ENCODE assay signal across 16 mouse cellular contexts in genomic region chr1:64105181-64105646, GRCm38 (mm10). TPM values are rescaled to one million over a fixed set of nuclear protein-coding genes. Genes with fewer than 3 reads are reported as not detected.
DNase-seq lines count a peak whose midpoint lies in the region; ATAC-seq and TF ChIP-seq lines count a peak whose summit lies in the region.
"Had no signal": no experiment of that assay in that cellular context is flagged by ENCODE, and none has a peak within 500 bp of the region (broad histone marks: within the 10 kb centered on the region; RNA-seq: fewer than 3 reads in every experiment).

No protein-coding gene starts in this region.

- H3K4me3 ChIP-seq in kidney, embryonic 15.5 days (replicated peaks): no peak overlapping the region
- H3K4me3 ChIP-seq in MEL (ENCODE audit: control insufficient read depth in 1 of 2, insufficient read depth in 1 of 2, low read depth in 2 of 2, low read length in 2 of 2): no peak overlapping the region
- no peak overlapping the region for H3K4me3 ChIP-seq in liver, embryonic 16.5 days (ENCODE audit: low read depth, low read length)
- H3K4me3 ChIP-seq: heart, embryonic 12.5 days; midbrain, embryonic 12.5 days; myocyte had no signal

- peaks cover 9% of the 10 kb centered on the region; the same call in 1 of the 2 replicates for H3K36me3 ChIP-seq in kidney, embryonic 15.5 days
- H3K36me3 ChIP-seq in MEL (ENCODE audit: control insufficient read depth in 1 of 2, insufficient read depth in 2 of 2, low read length in 2 of 2): peaks cover 0 to 15% of the 10 kb centered on the region in 2 experiments; a peak in 2 of 4 replicates
- H3K36me3 ChIP-seq in liver, embryonic 16.5 days (ENCODE audit: control insufficient read depth, insufficient read depth): no peaks in the 10 kb centered on the region
- H3K36me3 ChIP-seq: midbrain, embryonic 12.5 days had no signal

- no peak for TF ChIP-seq CTCF in MEL (IDR thresholded peaks at IDR 0.05 in 2 of 3, conservative IDR thresholded peaks at IDR 0.05 in 1 of 3; ENCODE audit: control insufficient read depth in 1 of 3, insufficient read depth in 1 of 3, low read depth in 2 of 3, low read length in 3 of 3, poor library complexity in 1 of 3, severe bottlenecking in 1 of 3)

- H3K4me2 ChIP-seq in kidney, embryonic 15.5 days: no peak overlapping the region
- H3K4me2 ChIP-seq in liver, embryonic 16.5 days (ENCODE audit: low read depth, low read length): no peak overlapping the region
- H3K4me2 ChIP-seq: heart, embryonic 12.5 days; midbrain, embryonic 12.5 days had no signal

- no peak for TF ChIP-seq POLR2A in MEL (IDR thresholded peaks at IDR 0.05; ENCODE audit: control insufficient read depth in 1 of 2, insufficient read depth in 1 of 2, low read depth in 1 of 2, low read length in 2 of 2, poor library complexity in 1 of 2)

- H3K4me1 ChIP-seq in kidney, embryonic 15.5 days: peaks cover 33% of the 10 kb centered on the region
- H3K4me1 ChIP-seq in MEL (ENCODE audit: control insufficient read depth in 1 of 2, insufficient read depth in 2 of 2, low read length in 2 of 2): peaks cover 11 to 17% of the 10 kb centered on the region in 2 experiments
- peaks cover 5% of the 10 kb centered on the region; the same call in 1 of the 2 replicates for H3K4me1 ChIP-seq in liver, embryonic 16.5 days (ENCODE audit: control insufficient read depth, low read depth, low read length)

- WGBS in kidney, embryonic 15.5 days: 88% methylated on average over 7 of the region's 7 CpGs
- WGBS in liver, embryonic 16.5 days (ENCODE audit: insufficient replicate concordance): 41% methylated on average over 7 of the region's 7 CpGs

- H3K9ac ChIP-seq in kidney, embryonic 15.5 days: no peak overlapping the region
- H3K9ac ChIP-seq in MEL (ENCODE audit: control insufficient read depth, low read depth, low read length, poor library complexity, severe bottlenecking): no peak overlapping the region
- no peak overlapping the region for H3K9ac ChIP-seq in liver, embryonic 16.5 days (ENCODE audit: low read depth, low read length)
- H3K9ac ChIP-seq: heart, embryonic 12.5 days; midbrain, embryonic 12.5 days had no signal

- no peaks in the 10 kb centered on the region for H3K79me2 ChIP-seq in MEL (ENCODE audit: control insufficient read depth, insufficient read depth, low read length, poor library complexity)

- no peak overlapping the region for H3K27ac ChIP-seq in kidney, embryonic 15.5 days
- no peak overlapping the region for H3K27ac ChIP-seq in MEL (ENCODE audit: control insufficient read depth, low read depth, low read length)
- no peak overlapping the region for H3K27ac ChIP-seq in liver, embryonic 16.5 days (ENCODE audit: low read length)

- no peak for DNase-seq in kidney, adult 18-20 months
- peak; percentile 61 for DNase-seq in 416B (ENCODE audit: low read depth)
- no peak for DNase-seq in MEL (ENCODE audit: low read depth, low spot score)
- DNase-seq in cerebellum, postnatal 10 days: no peak
- no peak for DNase-seq in urinary bladder, adult 2 months (ENCODE audit: low spot score)
- DNase-seq in spleen, postnatal 10 days (ENCODE audit: low spot score in 2 of 2): no peak
- DNase-seq: gastrocnemius, postnatal 14 days; kidney, postnatal 36 days; left cerebral cortex, postnatal 4 days; lung, postnatal 10 days; retina, postnatal 1 day had no signal

- no peak for TF ChIP-seq RAD21 in MEL (IDR thresholded peaks at IDR 0.05; ENCODE audit: low read depth, low read length)

- no peaks in the 10 kb centered on the region for H3K9me3 ChIP-seq in kidney, embryonic 15.5 days (replicated peaks)
- H3K9me3 ChIP-seq in MEL (replicated peaks; ENCODE audit: insufficient read depth, low read length): no peaks in the 10 kb centered on the region
- H3K9me3 ChIP-seq in liver, embryonic 16.5 days (replicated peaks; ENCODE audit: control insufficient read depth, low read length): no peaks in the 10 kb centered on the region
- H3K9me3 ChIP-seq: heart, embryonic 12.5 days; midbrain, embryonic 12.5 days had no signal

- no peak for TF ChIP-seq EP300 in MEL (IDR thresholded peaks at IDR 0.05; ENCODE audit: low read depth in 1 of 2, low read length in 2 of 2)

- 0 out of 2 replicates have a peak, but pooled peaks have one; percentile 12 for ATAC-seq in kidney, embryonic 15.5 days (replicated peaks; ENCODE audit: low FRiP score)
- peak; percentile 41; the same call in 1 of the 2 replicates for ATAC-seq in liver, embryonic 16.5 days (ENCODE audit: low read depth)

- no peaks in the 10 kb centered on the region for H3K27me3 ChIP-seq in kidney, embryonic 15.5 days
- no peaks in the 10 kb centered on the region for H3K27me3 ChIP-seq in MEL (ENCODE audit: control insufficient read depth in 1 of 2, insufficient read depth in 2 of 2, low read length in 2 of 2)
- no peaks in the 10 kb centered on the region for H3K27me3 ChIP-seq in liver, embryonic 16.5 days (ENCODE audit: control insufficient read depth, insufficient read depth, low read depth, low read length)
- H3K27me3 ChIP-seq: heart, embryonic 12.5 days; midbrain, embryonic 12.5 days had no signal

TF ChIP-seq in MEL, 35 proteins besides CTCF, POLR2A, EP300 and RAD21:
- no peak for TF ChIP-seq MYC (IDR thresholded peaks at IDR 0.05; ENCODE audit: low read depth, low read length)
- no peak for TF ChIP-seq BHLHE40 (IDR thresholded peaks at IDR 0.05; ENCODE audit: borderline replicate concordance, low read depth, low read length)
- TF ChIP-seq RCOR1 (IDR thresholded peaks at IDR 0.05; ENCODE audit: low read depth, low read length): no peak
- TF ChIP-seq E2F4 (IDR thresholded peaks at IDR 0.05; ENCODE audit: borderline replicate concordance, low read depth, low read length): no peak
- TF ChIP-seq CHD2 (IDR thresholded peaks at IDR 0.05; ENCODE audit: low read length): no peak
- no peak for TF ChIP-seq MEF2A (IDR thresholded peaks at IDR 0.05; ENCODE audit: extremely low read depth, insufficient replicate concordance, low read depth, low read length, poor library complexity, severe bottlenecking)
- TF ChIP-seq CHD1 (IDR thresholded peaks at IDR 0.05; ENCODE audit: low read depth, low read length): no peak
- no peak for TF ChIP-seq UBTF (IDR thresholded peaks at IDR 0.05; ENCODE audit: borderline replicate concordance, insufficient read depth, low read depth, low read length)
- TF ChIP-seq MAFK (IDR thresholded peaks at IDR 0.05; ENCODE audit: borderline replicate concordance, low read depth, low read length): no peak
- peak; percentile 18; the same call in 1 of the 2 replicates for TF ChIP-seq ETS1 (IDR thresholded peaks at IDR 0.05; ENCODE audit: low read depth, low read length)
- TF ChIP-seq MYB (IDR thresholded peaks at IDR 0.05; ENCODE audit: low read depth, low read length): no peak
- no peak for TF ChIP-seq POLR2AphosphoS5 (IDR thresholded peaks at IDR 0.05; ENCODE audit: borderline replicate concordance, low read depth, low read length)
- TF ChIP-seq JUND (IDR thresholded peaks at IDR 0.05; ENCODE audit: low read depth, low read length): no peak
- no peak for TF ChIP-seq NRF1 (IDR thresholded peaks at IDR 0.05; ENCODE audit: insufficient read depth, low read depth, low read length, poor library complexity, severe bottlenecking)
- TF ChIP-seq USF1 (IDR thresholded peaks at IDR 0.05; ENCODE audit: low read depth, low read length): peak; percentile 31; the same call in 1 of the 2 replicates
- no peak for TF ChIP-seq KAT2A (conservative IDR thresholded peaks at IDR 0.05; ENCODE audit: low read depth, low read length)

RNA-seq across cellular contexts. Expression of gene Klf7, which starts 16.9 kb away (rescaled TPM):
- polyA plus RNA-seq in kidney, embryonic 15.5 days (2015; fragmentation: Nextera tagmentation; extraction: Ambion mirVana): 23.3 and 23.9 TPM in 2 replicates
- 1.6 and 2.7 TPM in 2 replicates for total RNA-seq in MEL (2012; rRNA removed)
- 1 to 10 TPM in 1 of 2 experiments, not detected in 1; 3.1 TPM for polyA plus RNA-seq in MEL (2012; ENCODE audit: insufficient read depth in 1 of 2, insufficient read length in 2 of 2, low read depth in 1 of 2, low replicate concordance in 2 of 2, missing spikeins in 1 of 2)
- polyA plus RNA-seq in liver, embryonic 16.5 days (2015; fragmentation: Nextera tagmentation; extraction: Ambion mirVana): 5.4 and 7.8 TPM in 2 replicates
- 16.0 and 21.5 TPM in 2 replicates for polyA plus RNA-seq in urinary bladder, adult 2 months (2012; rRNA removed)
